Mouse (Mus musculus) heart, adult 2 months (tissue): ENCODE data around the gene Prrx2.

Experiments used
- CTCF ChIP-seq: fragments of 200-600 bp; IDR thresholded peaks from 2 replicates; pipeline ENCODE4 v1.8.1; 2022; ENCODE audit warnings: antibody characterized with exemption, mild to moderate bottlenecking, moderate library complexity
- EP300 ChIP-seq: fragments of 200-500 bp; IDR thresholded peaks from 2 replicates; pipeline ENCODE4 v1.6.1; 2011; ENCODE audit warnings: low read depth, low read length, control low read depth; ENCODE audit not compliant: insufficient read depth
- POLR2A ChIP-seq: fragments of 200-500 bp; IDR thresholded peaks from 2 replicates; pipeline ENCODE4 v1.6.1; 2011; ENCODE audit warnings: mild to moderate bottlenecking, low read depth, low read length, control low read depth; ENCODE audit not compliant: insufficient read depth

- TF ChIP-seq CTCF = no peak
- no peak for TF ChIP-seq EP300
- no peak for TF ChIP-seq POLR2A
Observed at GRCm38 (mm10) chr2:30875096-30875495, 40.3 kb downstream of the Prrx2 start.
